Mouse (Mus musculus): ENCODE measurements around the gene Urm1. TPM values are rescaled to one million over a fixed set of nuclear protein-coding genes. Genes with fewer than 3 reads are reported as not detected.
"Not testable (repeated sequence)": the region's sequence is repeated elsewhere in the genome, so short reads cannot be mapped to it uniquely, and the experiment has no call there.

Gene Urm1
- total RNA-seq, 2 experiments from 2014 or later = 36.6 to 49.5 TPM

- DNase-seq = peak; percentile 79 to 81
These were observed 49.2 kb downstream of the Urm1 start, which contains the start of gene Cercam for GRCm38 (mm10) chr2:29868949-29869645. Cercam (plus strand) TSS chr2:29869164.

GRCm38 (mm10) chr2:29869646-29870451 lies 50.0 kb downstream of the Urm1 start:
- DNase-seq = no peak

DNA sequence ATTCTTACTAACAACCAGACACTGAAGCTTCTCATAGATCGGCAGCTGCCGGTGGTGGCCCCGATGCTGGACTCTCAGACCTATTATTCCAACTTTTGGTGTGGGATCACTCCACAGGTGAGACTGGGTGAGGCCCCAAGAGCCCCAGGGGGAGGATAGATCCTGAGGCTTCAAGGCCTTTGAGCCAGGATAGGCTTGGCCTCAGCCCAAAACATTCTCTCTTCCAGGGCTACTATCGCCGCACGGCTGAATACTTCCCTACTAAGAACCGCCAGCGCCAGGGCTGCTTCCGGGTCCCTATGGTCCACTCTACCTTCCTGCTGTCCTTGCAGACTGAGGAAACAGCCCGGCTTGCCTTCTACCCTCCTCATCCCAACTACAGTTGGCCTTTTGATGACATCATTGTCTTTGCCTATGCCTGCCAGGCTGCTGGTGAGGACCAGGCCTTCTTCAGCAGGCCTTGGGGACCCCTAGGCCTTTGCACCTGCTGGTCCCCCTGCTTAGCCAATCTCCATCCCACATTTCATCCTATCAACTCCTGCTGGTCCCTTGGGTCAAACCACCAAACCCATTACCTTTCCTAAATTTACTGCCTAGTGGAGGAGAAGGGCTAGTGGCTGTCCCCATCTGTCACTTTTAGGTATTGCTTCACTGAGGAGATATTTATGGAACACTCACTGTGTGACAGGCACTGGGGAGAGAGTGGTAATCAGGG lies 52.9 kb downstream of the Urm1 start:
- no peak for DNase-seq

GRCm38 (mm10) chr2:29873801-29874200 lies 53.9 kb downstream of the Urm1 start:
- no peak for DNase-seq

DNA sequence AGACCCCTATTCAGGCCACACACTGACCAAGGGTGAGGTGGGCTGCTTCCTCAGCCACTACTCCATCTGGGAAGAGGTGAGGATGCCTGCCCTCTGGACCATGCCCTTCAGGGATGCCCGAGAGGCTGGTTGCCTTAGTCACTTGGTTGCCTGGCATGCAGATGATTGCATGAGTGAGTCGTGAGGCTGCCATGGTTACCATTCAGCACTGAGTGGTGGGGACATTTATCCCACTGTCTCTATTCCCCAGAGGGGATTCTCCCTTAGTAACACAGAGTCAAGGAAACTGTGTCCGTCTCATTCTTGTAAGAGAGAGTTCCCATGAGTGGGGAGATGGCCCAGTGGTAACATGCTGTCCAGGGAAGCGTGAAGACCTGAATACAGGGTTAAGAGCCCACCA lies 58.2 kb downstream of the Urm1 start:
- no peak for DNase-seq

DNA sequence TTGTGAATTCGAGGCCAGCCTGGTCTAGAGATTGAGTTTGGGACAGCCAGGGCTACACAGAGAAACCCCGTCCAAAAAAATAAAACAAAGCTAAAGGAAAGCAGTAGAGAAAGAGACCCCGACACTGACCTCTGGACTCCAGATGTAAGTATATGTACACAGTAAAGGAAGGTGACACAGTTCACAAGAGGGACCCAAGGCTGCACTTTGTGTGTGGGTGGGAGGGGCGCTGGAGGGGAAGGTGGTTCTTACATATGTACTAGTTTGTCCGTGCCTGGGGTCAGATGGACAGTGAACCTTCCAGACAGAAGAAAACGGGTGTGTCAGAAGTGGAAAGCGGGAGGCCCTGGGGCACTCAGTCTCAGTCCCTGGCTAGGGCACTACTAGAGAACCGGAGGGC lies 59.3 kb downstream of the Urm1 start:
- DNase-seq = no peak

DNA sequence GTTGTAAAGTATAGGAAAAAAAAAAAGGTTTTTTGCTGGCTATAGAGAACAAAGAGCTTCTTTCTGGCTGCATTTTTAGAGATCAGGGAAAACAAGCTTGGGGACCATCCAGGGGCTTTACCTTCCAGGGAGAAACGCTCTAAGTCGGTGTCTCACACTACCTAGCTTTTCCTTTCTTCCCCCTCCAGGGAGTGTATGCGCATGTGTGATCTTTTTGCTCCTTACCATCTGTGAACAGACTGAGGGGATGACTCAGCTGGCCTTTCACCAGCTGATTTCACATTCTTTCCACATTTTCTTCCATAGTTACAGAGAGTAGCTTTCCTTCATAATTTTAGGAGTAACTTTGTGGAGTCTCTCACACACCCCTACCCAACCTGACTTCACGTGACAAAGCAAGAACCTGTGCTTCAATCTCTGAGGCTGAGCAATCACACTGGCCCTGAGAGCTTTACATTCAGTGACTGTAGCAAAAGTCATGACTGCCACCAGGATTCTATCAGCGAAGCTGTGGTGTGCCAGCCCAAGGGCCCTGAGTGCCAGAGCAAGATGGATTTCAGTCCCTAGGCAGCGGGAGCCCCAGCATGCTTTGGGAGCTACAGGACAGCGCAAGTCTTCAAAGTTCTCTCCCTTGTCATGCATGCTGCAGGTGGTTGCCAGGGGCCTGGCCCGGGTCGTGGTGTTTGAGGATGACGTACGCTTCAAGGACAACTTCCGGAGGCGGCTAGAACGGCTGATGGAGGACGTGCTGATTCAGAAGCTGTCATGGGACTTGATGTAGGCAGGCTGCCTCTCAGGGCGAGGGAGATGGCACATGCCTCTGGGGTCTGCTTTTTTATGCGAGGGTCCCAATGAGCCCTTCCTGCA lies 60.3 kb downstream of the Urm1 start:
- no peak for DNase-seq

- not testable (repeated sequence) for DNase-seq
These were observed 66.9 kb downstream of the Urm1 start for GRCm38 (mm10) chr2:29886659-29887292.

DNA sequence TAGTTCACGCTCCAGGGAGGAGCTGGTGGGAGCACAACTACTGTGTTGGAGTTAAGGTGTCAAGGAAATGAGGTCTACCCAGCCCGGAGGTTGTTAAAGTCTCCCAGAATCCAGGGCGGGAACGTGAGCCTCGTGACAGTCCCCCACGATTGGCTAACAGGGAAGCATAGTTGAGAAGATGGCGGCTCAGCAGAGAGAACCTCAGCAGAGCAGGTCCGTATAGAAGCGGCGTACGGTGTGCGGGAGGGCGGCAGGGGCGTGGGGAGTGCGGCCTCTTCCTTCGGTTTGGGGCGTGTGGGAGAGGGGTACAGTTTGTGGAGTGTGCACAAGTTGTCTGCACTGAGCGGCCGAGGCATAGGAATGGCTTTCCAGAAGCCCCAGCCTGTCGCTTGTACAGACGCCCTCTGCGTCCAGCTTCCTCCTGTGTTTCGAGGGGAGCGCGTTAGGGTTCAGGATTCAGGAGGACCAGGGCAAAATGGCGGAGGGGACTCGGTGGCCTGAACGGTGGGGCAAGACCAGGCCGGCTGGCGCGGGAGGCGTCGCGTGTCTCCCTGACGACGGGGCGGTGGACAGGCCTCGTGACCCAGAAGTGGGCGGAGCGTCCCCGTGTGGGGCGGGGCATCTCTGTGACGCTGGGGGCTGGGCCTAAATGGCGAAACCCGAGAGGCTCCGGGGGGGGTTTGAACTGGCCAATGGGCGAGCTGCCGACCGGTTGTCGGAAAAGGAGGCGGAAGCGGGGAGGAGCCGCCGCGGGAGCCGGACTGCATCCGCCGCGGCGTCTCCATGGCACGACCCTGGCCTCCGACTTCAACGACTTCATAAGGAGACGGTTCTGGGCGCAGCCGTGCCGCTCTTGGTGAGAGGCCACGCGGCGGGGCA lies 69.4 kb downstream of the Urm1 start, which contains the start of gene Odf2:
Gene Odf2, plus strand, starts transcription at position 156 of the 879 bp plus-strand sequence.
- peak; percentile 100 for DNase-seq

DNA sequence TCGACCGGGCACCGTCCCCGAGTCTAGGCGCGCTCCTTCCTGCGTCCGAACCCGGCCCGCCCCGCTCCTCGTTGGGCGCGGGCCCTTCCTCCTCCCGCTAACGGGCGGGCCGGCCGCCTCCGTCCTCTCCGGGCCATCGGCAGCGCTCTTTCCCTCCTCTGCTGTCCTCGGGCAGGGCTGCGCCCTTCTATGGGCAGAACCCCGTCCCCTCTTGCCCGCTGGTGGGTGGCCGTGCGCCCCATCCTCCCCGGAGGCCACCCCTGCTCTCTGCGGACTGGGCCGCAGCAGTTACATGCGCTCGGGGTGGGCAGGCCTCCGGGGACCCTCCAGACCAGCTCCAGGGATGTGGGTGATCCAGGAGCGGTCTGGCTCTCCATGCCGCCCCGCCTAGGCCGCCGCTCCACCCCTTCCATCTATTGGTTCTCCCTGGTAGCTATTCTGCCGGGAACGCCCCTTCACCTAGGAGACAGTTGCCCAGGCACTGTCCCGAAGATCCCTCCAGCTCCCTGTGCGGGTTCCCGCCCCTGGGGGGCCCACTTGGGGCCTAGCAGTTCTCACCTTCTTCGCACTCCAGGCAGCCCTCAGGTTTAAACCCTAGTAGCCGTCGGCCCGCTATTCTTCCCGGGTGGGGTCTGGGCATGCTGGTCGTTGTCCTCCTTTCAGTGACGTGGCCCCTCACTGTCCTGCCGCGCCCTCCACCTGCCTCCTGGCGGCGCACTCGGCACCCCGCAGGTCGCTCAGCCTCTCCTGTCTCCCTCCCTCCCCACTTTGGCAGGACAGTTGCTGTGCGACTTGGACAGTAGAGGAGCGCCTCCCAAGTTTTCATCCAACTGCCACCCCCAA lies 70.3 kb downstream of the Urm1 start:
- DNase-seq = peak; percentile 86 to 87

GRCm38 (mm10) chr2:29891773-29892172 lies 71.9 kb downstream of the Urm1 start:
- DNase-seq = no peak

Small RNAs within 50 kb of the gene (microRNA-seq; reads per million reads assigned to microRNA genes)
- gene Mir219a-2 = 0 to 0.21 reads per million in 2 experiments
- 0 reads per million in 2 experiments for gene Mir219b

Other genes with a start within 250 kb of the Urm1 start
- 10 to 100 TPM; 94.0 to 99.0 TPM for gene Rapgef1, start 200.4 kb upstream of the Urm1 start, total RNA-seq (2021)
- gene Gm13420, start 68.4 kb upstream of the Urm1 start, total RNA-seq (2021) = under 1 TPM; 0.58 to 0.75 TPM
- not detected for gene Gm13547, start 60.8 kb upstream of the Urm1 start, total RNA-seq (2021)
- 10 to 100 TPM; 23.3 to 28.9 TPM for gene Coq4, start 32.6 kb upstream of the Urm1 start, total RNA-seq (2021)
- gene Trub2, start 31.6 kb upstream of the Urm1 start, total RNA-seq (2021) = 10 to 100 TPM; 39.9 to 46.6 TPM
- gene Slc27a4, start 17.4 kb upstream of the Urm1 start, total RNA-seq (2021) = 10 to 100 TPM; 69.6 to 70.5 TPM
- gene Cercam, start 49.1 kb downstream of the Urm1 start, total RNA-seq (2021) = 1 to 10 TPM; 6.6 to 7.7 TPM
- gene Odf2, start 69.1 kb downstream of the Urm1 start, total RNA-seq (2021) = 100 to 1,000 TPM; 101 to 114 TPM
- 10 to 100 TPM; 38.7 to 45.5 TPM for gene Gle1, start 115.4 kb downstream of the Urm1 start, total RNA-seq (2021)
- 100 to 1,000 TPM; 824 to 881 TPM for gene Sptan1, start 145.5 kb downstream of the Urm1 start, total RNA-seq (2021)
- gene Wdr34, start 228.8 kb downstream of the Urm1 start, total RNA-seq (2021) = 10 to 100 TPM; 31.8 to 34.0 TPM
- gene Set, start 237.3 kb downstream of the Urm1 start, total RNA-seq (2021) = 100 to 1,000 TPM; 189 to 193 TPM

Measured in layer of hippocampus, postnatal 36 days (tissue).